Mouse (Mus musculus): Measurements from ENCODE around the gene Gm6871. TPM values are rescaled to one million over a fixed set of nuclear protein-coding genes. Genes with fewer than 3 reads are reported as not detected.
A peak's percentile ranks its signal among the peaks of the same experiment; 100 is the strongest.
"Not testable (repeated sequence)": the region's sequence is repeated elsewhere in the genome, so short reads cannot be mapped to it uniquely, and the experiment has no call there.

Gm6871 gene
- not detected in 2 replicates for polyA plus RNA-seq (2012; ENCODE audit: insufficient read depth, insufficient read length, missing spikeins)

DNA sequence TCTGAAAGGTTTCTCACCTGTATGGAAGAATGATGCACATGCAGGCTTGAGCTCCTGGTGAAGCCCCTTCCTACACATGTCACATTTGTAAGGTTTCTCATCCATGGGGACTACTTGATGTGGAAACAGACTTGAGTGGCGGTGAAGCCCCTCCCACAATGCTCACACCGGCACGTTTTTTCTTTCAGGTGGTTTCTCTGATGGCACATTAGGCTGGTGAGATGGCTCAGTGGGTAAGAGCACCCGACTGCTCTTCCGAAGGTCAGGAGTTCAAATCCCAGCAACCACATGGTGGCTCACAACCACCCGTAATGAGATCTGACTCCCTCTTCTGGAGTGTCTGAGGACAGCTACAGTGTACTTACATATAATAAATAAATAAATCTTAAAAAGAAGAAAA is at the start of gene Gm6871:
Gene Gm6871, minus strand, starts transcription at position 101 of the 400 bp plus-strand sequence.
- H3K27ac ChIP-seq (replicated peaks; ENCODE audit: low read depth, low read length); H3K4me1 ChIP-seq (ENCODE audit: control insufficient read depth, insufficient read depth, insufficient read length, low read length); H3K4me3 ChIP-seq (ENCODE audit: insufficient read depth, low read depth, low read length): not testable (repeated sequence)

GRCm38 (mm10) chr7:41616241-41616640 is 42.8 kb upstream of the Gm6871 start:
- H3K4me1 ChIP-seq (ENCODE audit: control insufficient read depth, insufficient read depth, insufficient read length, low read length); H3K27ac ChIP-seq (replicated peaks; ENCODE audit: low read depth, low read length); H3K4me3 ChIP-seq (ENCODE audit: insufficient read depth, low read depth, low read length): not testable (repeated sequence)

DNA sequence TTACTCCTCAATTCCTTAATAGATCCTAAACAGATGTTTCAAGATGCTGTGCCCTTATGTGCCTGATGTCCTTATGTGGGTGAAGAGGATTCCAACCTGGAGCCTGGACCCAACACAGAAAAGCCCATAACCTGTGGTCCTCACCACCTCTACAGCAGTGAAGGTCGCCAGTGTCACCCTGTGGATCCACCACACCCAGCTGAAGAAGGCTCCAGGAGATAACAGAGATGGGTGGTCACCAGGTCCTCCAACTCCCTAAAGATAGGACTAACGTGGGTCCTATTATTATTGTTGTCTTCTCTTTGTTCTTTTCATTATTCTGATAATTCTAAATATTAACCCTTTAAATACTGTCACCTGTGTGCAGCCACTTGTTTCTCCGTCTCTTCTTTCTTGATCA is 38.2 kb upstream of the Gm6871 start:
- H3K4me3 ChIP-seq (ENCODE audit: insufficient read depth, low read depth, low read length): no peak overlapping the region
- H3K27ac ChIP-seq (replicated peaks; ENCODE audit: low read depth, low read length): no peak overlapping the region
- no peaks in the 10 kb centered on the region for H3K4me1 ChIP-seq (ENCODE audit: control insufficient read depth, insufficient read depth, insufficient read length, low read length)

GRCm38 (mm10) chr7:41599932-41600548 is 26.6 kb upstream of the Gm6871 start:
- Histone ChIP-seq H3K27ac (replicated peaks; ENCODE audit: low read depth, low read length) (no peak overlapping the region), H3K4me1 (ENCODE audit: control insufficient read depth, insufficient read depth, insufficient read length, low read length) (no peaks in the 10 kb centered on the region; the same call in 1 of the 2 replicates), H3K4me3 (ENCODE audit: insufficient read depth, low read depth, low read length) (peak overlapping the region; percentile 70)

- H3K4me3 ChIP-seq (ENCODE audit: insufficient read depth, low read depth, low read length): peak within 1 kb of the TSS; percentile 70
- peak within 1 kb of the TSS; percentile 53 for H3K27ac ChIP-seq (replicated peaks; ENCODE audit: low read depth, low read length)
- H3K4me1 ChIP-seq (ENCODE audit: control insufficient read depth, insufficient read depth, insufficient read length, low read length): no peaks in the 10 kb centered on the region; the same call in 1 of the 2 replicates
Measured at GRCm38 (mm10) chr7:41599034-41599813, 25.8 kb upstream of the Gm6871 start, which contains the start of gene 2610021A01Rik. TSS of gene 2610021A01Rik (plus strand) at chr7:41599230.

- peak overlapping the region; percentile 53 for H3K27ac ChIP-seq (replicated peaks; ENCODE audit: low read depth, low read length)
- no peaks in the 10 kb centered on the region; the same call in 1 of the 2 replicates for H3K4me1 ChIP-seq (ENCODE audit: control insufficient read depth, insufficient read depth, insufficient read length, low read length)
- peak overlapping the region; percentile 70 for H3K4me3 ChIP-seq (ENCODE audit: insufficient read depth, low read depth, low read length)
Measured at GRCm38 (mm10) chr7:41598615-41599014, 25.2 kb upstream of the Gm6871 start.

- H3K4me1 ChIP-seq (ENCODE audit: control insufficient read depth, insufficient read depth, insufficient read length, low read length); H3K27ac ChIP-seq (replicated peaks; ENCODE audit: low read depth, low read length); H3K4me3 ChIP-seq (ENCODE audit: insufficient read depth, low read depth, low read length): not testable (repeated sequence)
Measured at GRCm38 (mm10) chr7:41587831-41588230, 14.4 kb upstream of the Gm6871 start.

GRCm38 (mm10) chr7:41582028-41582427 is 8.6 kb upstream of the Gm6871 start:
- Histone ChIP-seq H3K27ac (replicated peaks; ENCODE audit: low read depth, low read length) (no peak overlapping the region), H3K4me1 (ENCODE audit: control insufficient read depth, insufficient read depth, insufficient read length, low read length) (no peaks in the 10 kb centered on the region), H3K4me3 (ENCODE audit: insufficient read depth, low read depth, low read length) (no peak overlapping the region)

GRCm38 (mm10) chr7:41577956-41578355 is 4.5 kb upstream of the Gm6871 start:
- no peak overlapping the region for H3K4me3 ChIP-seq (ENCODE audit: insufficient read depth, low read depth, low read length)
- no peak overlapping the region for H3K27ac ChIP-seq (replicated peaks; ENCODE audit: low read depth, low read length)
- no peaks in the 10 kb centered on the region for H3K4me1 ChIP-seq (ENCODE audit: control insufficient read depth, insufficient read depth, insufficient read length, low read length)

- no peak overlapping the region for H3K27ac ChIP-seq (replicated peaks; ENCODE audit: low read depth, low read length)
- H3K4me1 ChIP-seq (ENCODE audit: control insufficient read depth, insufficient read depth, insufficient read length, low read length): no peaks in the 10 kb centered on the region
- H3K4me3 ChIP-seq (ENCODE audit: insufficient read depth, low read depth, low read length): no peak overlapping the region
Measured at GRCm38 (mm10) chr7:41560681-41561080, 12.8 kb downstream of the Gm6871 start.

GRCm38 (mm10) chr7:41512672-41513071 is 60.8 kb downstream of the Gm6871 start:
- Histone ChIP-seq H3K4me3 (ENCODE audit: insufficient read depth, low read depth, low read length) (no peak overlapping the region), H3K27ac (replicated peaks; ENCODE audit: low read depth, low read length) (no peak overlapping the region), H3K4me1 (ENCODE audit: control insufficient read depth, insufficient read depth, insufficient read length, low read length) (no peaks in the 10 kb centered on the region)

DNA sequence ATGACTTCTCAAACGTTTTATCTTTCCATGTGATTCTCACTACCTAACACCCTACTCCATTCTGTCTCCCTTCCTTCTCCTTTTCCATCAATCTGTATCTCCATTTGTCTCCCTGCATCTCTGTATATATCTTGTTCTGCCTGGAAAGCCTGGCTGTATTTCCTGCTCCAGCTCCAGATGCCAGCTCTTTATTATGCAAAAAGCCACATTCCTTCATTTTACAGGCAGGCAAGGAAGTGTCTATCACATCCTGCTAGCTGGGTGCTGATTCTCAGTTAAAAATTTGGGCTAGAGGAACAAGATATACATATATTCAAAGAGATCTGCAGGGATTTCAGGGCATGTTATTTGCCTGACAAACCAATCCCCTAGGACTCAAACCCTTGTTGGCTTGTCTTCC is 61.3 kb downstream of the Gm6871 start:
- Histone ChIP-seq H3K27ac (replicated peaks; ENCODE audit: low read depth, low read length) (no peak overlapping the region), H3K4me3 (ENCODE audit: insufficient read depth, low read depth, low read length) (no peak overlapping the region), H3K4me1 (ENCODE audit: control insufficient read depth, insufficient read depth, insufficient read length, low read length) (no peaks in the 10 kb centered on the region)

DNA sequence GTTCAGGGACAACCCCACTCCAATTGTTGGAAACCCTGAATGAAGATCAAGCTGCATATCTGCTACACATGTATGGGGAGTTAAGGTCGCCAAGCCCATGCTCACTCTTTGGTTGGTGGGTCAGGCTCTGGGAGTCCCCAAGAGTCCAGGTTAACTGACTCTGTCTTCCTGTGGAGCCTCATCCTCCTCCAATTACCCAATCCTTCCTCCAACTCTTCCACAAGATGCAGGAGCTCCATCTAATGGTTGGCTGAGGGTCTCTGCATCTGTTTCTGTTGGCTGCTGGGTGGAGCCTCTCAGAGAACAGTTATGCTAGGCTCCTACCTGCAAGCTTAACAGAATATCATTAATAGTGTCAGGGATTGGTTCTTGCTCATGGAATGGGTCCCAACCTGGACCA is 71.1 kb downstream of the Gm6871 start:
- Histone ChIP-seq H3K4me3 (ENCODE audit: insufficient read depth, low read depth, low read length) (no peak overlapping the region), H3K27ac (replicated peaks; ENCODE audit: low read depth, low read length) (no peak overlapping the region), H3K4me1 (ENCODE audit: control insufficient read depth, insufficient read depth, insufficient read length, low read length) (no peaks in the 10 kb centered on the region)

DNA sequence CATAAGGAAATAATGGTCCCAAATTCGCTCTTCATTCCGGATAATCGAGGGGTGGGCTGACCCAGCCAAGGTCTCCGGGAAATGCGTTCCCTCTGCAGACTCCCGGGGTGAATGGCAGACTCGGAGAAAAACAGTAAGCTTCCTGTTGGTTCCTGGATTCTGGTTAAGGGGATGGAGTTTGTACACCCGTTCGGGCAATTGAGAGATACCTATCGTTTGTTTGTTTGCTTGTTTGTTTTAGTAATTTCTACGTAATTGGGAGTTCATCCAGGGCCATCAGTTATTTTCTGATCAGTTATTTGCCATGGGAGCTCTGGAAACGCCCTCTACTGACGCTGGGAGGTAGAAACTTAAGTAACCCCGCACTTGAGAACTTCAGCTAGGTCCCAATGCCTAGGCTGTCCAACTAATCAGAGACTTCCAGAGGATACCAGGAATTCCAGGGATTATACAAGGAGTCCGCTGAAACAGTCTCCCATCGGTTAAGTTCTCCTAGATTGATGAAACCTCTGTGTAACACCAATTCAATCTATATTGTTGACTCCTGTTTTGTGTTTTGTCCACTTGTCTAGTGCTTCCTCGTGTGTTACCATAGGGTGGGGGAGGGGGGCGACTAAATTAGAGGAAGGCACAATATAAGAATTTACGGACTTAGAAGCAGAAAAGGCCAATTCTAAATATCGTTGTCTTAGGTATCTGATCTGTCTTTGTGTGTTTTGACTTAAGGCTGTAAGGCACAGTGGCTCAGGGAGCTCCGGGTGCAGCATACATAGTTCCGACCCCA is 73.1 kb downstream of the Gm6871 start:
- Histone ChIP-seq H3K27ac (replicated peaks; ENCODE audit: low read depth, low read length) (no peak overlapping the region), H3K4me1 (ENCODE audit: control insufficient read depth, insufficient read depth, insufficient read length, low read length) (no peaks in the 10 kb centered on the region), H3K4me3 (ENCODE audit: insufficient read depth, low read depth, low read length) (peak overlapping the region; percentile 94)

- Histone ChIP-seq H3K4me1 (ENCODE audit: control insufficient read depth, insufficient read depth, insufficient read length, low read length) (no peaks in the 10 kb centered on the region), H3K27ac (replicated peaks; ENCODE audit: low read depth, low read length) (no peak within 1 kb of the TSS), H3K4me3 (ENCODE audit: insufficient read depth, low read depth, low read length) (peak within 1 kb of the TSS; percentile 94)
Measured at GRCm38 (mm10) chr7:41499389-41500049, 73.9 kb downstream of the Gm6871 start, which contains the start of the genes Gm20449 and AW146154. TSS of gene Gm20449 (minus strand) at chr7:41499417. TSS of gene AW146154 (minus strand) at chr7:41499890.

Data from brown adipose tissue, adult 24 weeks (tissue).